Mouse (Mus musculus) myocyte (in vitro differentiated cells): Measurements from ENCODE around the gene Tsr3.

Experiments
- CEBPB ChIP-seq: IDR thresholded peaks from 2 replicates; pipeline ENCODE4 v1.6.1; 2011; ENCODE audit warnings: mild to moderate bottlenecking, moderate library complexity; ENCODE audit not compliant: poor library complexity, insufficient read depth, severe bottlenecking
- E2F4 ChIP-seq: IDR thresholded peaks from one replicate; pipeline ENCODE4 v1.6.1; 2011; ENCODE audit warnings: mild to moderate bottlenecking, control low read depth, moderate library complexity; ENCODE audit not compliant: insufficient read depth
- MAX ChIP-seq: IDR thresholded peaks from one replicate; pipeline ENCODE4 v1.6.1; 2011; ENCODE audit warnings: low read depth, mild to moderate bottlenecking, control low read depth
- MYOG ChIP-seq, 3 experiments: IDR thresholded peaks; one replicate each; pipeline ENCODE4 v1.6.1; 2011; ENCODE audit warnings: control low read depth in 2 of 3, low read depth in 2 of 3, mild to moderate bottlenecking in 2 of 3; ENCODE audit not compliant: insufficient read length in 2 of 3, control insufficient read depth in 1 of 3, insufficient read depth in 1 of 3
- POLR2A ChIP-seq: IDR thresholded peaks from one replicate; pipeline ENCODE4 v1.6.1; 2011; ENCODE audit warnings: low read depth, mild to moderate bottlenecking, control low read depth, moderate library complexity; ENCODE audit not compliant: insufficient read length
- POLR2AphosphoS2 ChIP-seq: IDR thresholded peaks from one replicate; pipeline ENCODE4 v1.6.1; 2011; ENCODE audit warnings: low read depth, control low read depth; ENCODE audit not compliant: insufficient read length
- REST ChIP-seq: IDR thresholded peaks from one replicate; pipeline ENCODE4 v1.6.1; 2011; ENCODE audit warnings: mild to moderate bottlenecking, control low read depth, moderate library complexity; ENCODE audit not compliant: insufficient read depth, insufficient read length
- SRF ChIP-seq: IDR thresholded peaks from one replicate; pipeline ENCODE4 v1.6.1; 2011; ENCODE audit warnings: low read depth; ENCODE audit not compliant: control insufficient read depth, insufficient read length
- TCF12 ChIP-seq: IDR thresholded peaks from one replicate; pipeline ENCODE4 v1.6.1; 2011; ENCODE audit warnings: mild to moderate bottlenecking, control low read depth; ENCODE audit not compliant: poor library complexity, insufficient read depth, severe bottlenecking
- TCF3 ChIP-seq: IDR thresholded peaks from one replicate; pipeline ENCODE4 v1.6.1; 2011; ENCODE audit warnings: low read depth, control low read depth; ENCODE audit not compliant: insufficient read length
- USF1 ChIP-seq: IDR thresholded peaks from one replicate; pipeline ENCODE4 v1.6.1; 2011; ENCODE audit warnings: low read depth, mild to moderate bottlenecking, control low read depth, moderate library complexity

- TF ChIP-seq TCF12 (no peak), USF1 (no peak), POLR2A (no peak), MAX (no peak), POLR2AphosphoS2 (no peak), MYOG (IDR thresholded peaks at IDR 0.05; ENCODE audit: control insufficient read depth in 1 of 3, insufficient read depth in 1 of 3, insufficient read length in 2 of 3, low read depth in 2 of 3) (no peak), CEBPB (no peak), TCF3 (no peak), SRF (no peak), E2F4 (no peak), REST (no peak)
Observed at GRCm38 (mm10) chr17:25230700-25231099, 9.3 kb upstream of the Tsr3 start.
